Mouse (Mus musculus) stomach, embryonic 16.5 days (tissue): ENCODE results near the gene Cdc42bpg. TPM values are rescaled to one million over a fixed set of nuclear protein-coding genes. Genes with fewer than 3 reads are reported as not detected.
A peak's percentile ranks its signal among the peaks of the same experiment; 100 is the strongest.

Source experiments
- ATAC-seq: fragments of 200-750 bp; cut with Nextera tagmentation; 2 replicates; pipeline ENCODE4 v1.8.0; 2017; ENCODE audit warnings: moderate number of reproducible peaks, moderate TSS enrichment; ENCODE audit not compliant: insufficient read depth, low FRiP score
- H3K27ac ChIP-seq: fragments of 300-500 bp; sonication (generic); 2 replicates; pipeline ENCODE4 v1.5.1; 2014; ENCODE audit warnings: low read length
- H3K27me3 ChIP-seq: fragments of 300-500 bp; sonication (generic); 2 replicates; pipeline ENCODE4 v1.6.1; 2014; ENCODE audit warnings: low read length, control low read depth, mixed read lengths; ENCODE audit not compliant: control insufficient read depth, insufficient read depth
- H3K36me3 ChIP-seq: fragments of 300-500 bp; sonication (generic); 2 replicates; pipeline ENCODE4 v1.6.1; 2014; ENCODE audit warnings: low read length; ENCODE audit not compliant: control insufficient read depth, insufficient read depth
- H3K4me1 ChIP-seq: fragments of 300-500 bp; sonication (generic); 2 replicates; pipeline ENCODE4 v1.6.1; 2014; ENCODE audit warnings: low read length, control low read depth, mixed read lengths; ENCODE audit not compliant: control insufficient read depth, insufficient read depth
- H3K4me2 ChIP-seq: fragments of 300-500 bp; sonication (generic); 2 replicates; pipeline ENCODE4 v1.6.1; 2014; ENCODE audit warnings: low read depth, low read length, mixed read lengths
- H3K4me3 ChIP-seq: fragments of 300-500 bp; sonication (generic); replicated peaks from 2 replicates; pipeline ENCODE4 v1.5.1; 2014; ENCODE audit warnings: mild to moderate bottlenecking, low read length
- H3K9ac ChIP-seq: fragments of 300-500 bp; sonication (generic); 2 replicates; pipeline ENCODE4 v1.6.1; 2014; ENCODE audit warnings: low read length
- H3K9me3 ChIP-seq: fragments of 300-500 bp; sonication (generic); replicated peaks from 2 replicates; pipeline ENCODE4 v1.6.1; 2016; ENCODE audit warnings: low read length, control low read depth; ENCODE audit not compliant: control insufficient read depth
- WGBS: fragments of 180-500 bp; shearing (Covaris S2); extraction: QIAGEN DNeasy Blood & Tissue Kit; methylation state at CpG from one replicate; pipeline ENCODE4 v1.1.7; 2014; 5-methylcytosine and 5-hydroxymethylcytosine counted together
- polyA plus RNA-seq: library from polyadenylated mRNA; unstranded; fragments of >200 nt; fragmentation: Nextera tagmentation; extraction: Ambion mirVana; gene quantifications from 2 replicates; pipeline ENCODE4 v1.2.1, GENCODE M21; 2015

Gene Cdc42bpg
- polyA plus RNA-seq, 1 experiment from 2014 or later, result 1.9 TPM

DNA sequence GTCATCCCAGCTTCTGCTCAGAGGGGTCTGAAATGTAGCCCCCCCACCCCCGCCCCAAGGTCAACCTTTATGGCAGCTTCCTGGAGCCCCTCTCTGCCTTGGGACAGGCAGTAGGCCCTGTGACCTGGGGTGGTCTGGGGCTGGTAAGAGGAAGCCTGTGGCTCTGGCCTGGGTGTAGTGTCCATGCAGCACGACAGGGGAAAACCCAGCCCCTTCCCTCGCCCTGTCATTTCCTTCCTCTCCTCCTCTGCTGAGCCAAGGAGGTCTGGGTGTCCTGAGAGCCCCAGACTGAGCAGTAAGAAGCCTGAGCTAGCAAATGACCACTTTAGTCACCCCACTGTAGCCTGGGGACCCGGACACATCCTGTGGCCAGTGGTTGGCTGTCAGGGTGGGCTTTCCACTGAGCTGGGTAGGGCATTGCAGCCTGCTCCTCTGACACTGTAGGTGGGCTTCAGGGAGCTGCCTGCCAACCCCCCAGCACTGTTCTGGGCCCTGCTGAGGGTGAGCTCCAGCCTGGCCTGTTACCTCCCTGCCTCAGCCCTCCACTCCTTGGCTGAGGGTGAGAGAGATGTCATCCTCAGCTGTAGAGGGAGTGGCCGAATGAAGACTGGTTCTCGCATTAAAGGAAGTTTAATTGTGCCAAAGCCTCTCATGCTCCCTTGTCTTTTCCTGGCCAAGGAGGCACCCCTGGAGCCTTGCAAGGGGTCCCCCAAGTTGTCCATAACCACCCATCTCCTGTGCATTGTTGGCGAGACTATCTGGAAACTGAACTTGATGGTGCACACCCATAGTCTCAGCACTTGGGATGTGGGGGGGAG lies 6.6 kb upstream of the Cdc42bpg start:
- peak overlapping the region; percentile 46 for H3K27ac ChIP-seq
- peaks cover 25% of the 10 kb centered on the region for H3K36me3 ChIP-seq
- H3K4me2 ChIP-seq, result no peak overlapping the region
- no peak overlapping the region for H3K4me3 ChIP-seq
- no peaks in the 10 kb centered on the region for H3K27me3 ChIP-seq
- 77% methylated on average over 7 of the region's 7 CpGs for WGBS
- peaks cover 15% of the 10 kb centered on the region; the same call in 1 of the 2 replicates for H3K4me1 ChIP-seq
- H3K9ac ChIP-seq, result 0 out of 2 replicates have a peak overlapping the region, but pooled peaks have one; percentile 11
- no peak for ATAC-seq
- H3K9me3 ChIP-seq, result no peaks in the 10 kb centered on the region

DNA sequence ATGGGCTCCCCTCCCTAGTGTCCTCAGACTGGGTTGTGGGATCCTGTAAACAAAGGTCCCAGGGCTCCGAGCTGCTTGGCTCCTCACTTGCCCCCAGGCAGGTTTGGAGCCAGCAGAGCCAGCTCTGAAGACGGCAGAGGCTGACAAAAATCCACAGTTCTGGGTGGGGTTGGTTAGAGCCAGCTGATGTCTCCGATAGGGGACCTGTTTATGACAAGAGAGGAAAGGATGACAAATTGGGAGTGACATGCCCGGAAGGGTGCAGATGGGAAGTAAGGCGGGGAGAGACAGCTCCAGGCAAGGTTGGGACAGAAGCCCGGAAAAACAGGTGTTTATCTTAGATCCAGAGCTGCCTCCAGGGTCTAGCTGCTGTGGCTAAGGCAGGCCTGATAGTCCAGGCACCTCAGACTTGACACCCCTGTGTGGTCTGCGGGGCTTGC lies 5.8 kb upstream of the Cdc42bpg start:
- Histone ChIP-seq H3K36me3 (peaks cover 17% of the 10 kb centered on the region), H3K4me1 (peaks cover 16% of the 10 kb centered on the region; the same call in 1 of the 2 replicates), H3K9ac (0 out of 2 replicates have a peak overlapping the region, but pooled peaks have one; percentile 11), H3K4me3 (no peak overlapping the region), H3K27me3 (no peaks in the 10 kb centered on the region), H3K4me2 (no peak overlapping the region), H3K9me3 (no peaks in the 10 kb centered on the region), H3K27ac (no peak overlapping the region)
- ATAC-seq, result peak; percentile 3; the same call in 1 of the 2 replicates
- WGBS, result 41% methylated on average over 7 of the region's 7 CpGs

DNA sequence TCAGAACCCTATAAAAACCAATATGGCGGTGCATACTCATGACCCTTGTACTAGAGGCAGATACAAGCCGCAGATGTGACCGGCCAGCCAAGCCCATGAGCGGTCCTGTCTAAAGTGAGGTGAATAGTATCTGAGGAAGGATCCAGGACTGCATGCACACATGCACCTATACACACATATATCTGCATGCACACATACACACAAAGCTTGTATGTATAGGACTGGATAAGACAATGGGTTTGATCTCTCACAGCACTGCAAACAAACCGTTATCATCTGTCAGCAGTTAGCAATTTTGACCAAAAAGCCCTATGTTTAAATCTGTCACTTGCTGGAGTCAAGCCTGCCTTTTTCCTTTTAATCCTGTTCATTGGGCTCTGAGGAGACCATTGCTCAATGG lies 4.1 kb upstream of the Cdc42bpg start:
- H3K27me3 ChIP-seq, result no peaks in the 10 kb centered on the region
- H3K27ac ChIP-seq, result no peak overlapping the region
- WGBS, result 86% methylated on average over 5 of the region's 5 CpGs
- no peaks in the 10 kb centered on the region for H3K9me3 ChIP-seq
- no peak overlapping the region for H3K4me2 ChIP-seq
- ATAC-seq, result no peak
- H3K9ac ChIP-seq, result no peak overlapping the region
- H3K4me3 ChIP-seq, result no peak overlapping the region
- peaks cover 10% of the 10 kb centered on the region for H3K36me3 ChIP-seq
- H3K4me1 ChIP-seq, result peaks cover 20% of the 10 kb centered on the region

DNA sequence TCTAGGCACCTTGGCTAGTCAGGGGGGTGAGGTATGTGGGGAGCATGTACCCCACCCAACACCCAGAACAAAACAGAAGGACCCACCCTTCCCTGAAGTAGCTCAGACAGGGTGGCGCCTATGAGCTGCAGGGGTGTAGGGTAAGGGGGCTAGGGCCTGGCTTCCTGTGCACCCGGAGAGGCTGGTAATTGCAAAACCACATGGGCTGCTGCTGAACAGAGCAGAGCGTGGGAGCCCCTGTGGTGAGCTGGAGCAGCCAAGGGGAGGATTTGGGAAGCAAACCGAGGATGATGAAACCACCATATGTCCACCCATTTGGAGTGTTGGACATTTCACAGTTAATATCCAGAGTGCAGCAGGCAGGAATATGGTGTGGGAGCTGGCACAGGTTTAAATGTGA lies 3.7 kb upstream of the Cdc42bpg start:
- H3K36me3 ChIP-seq, result peaks cover 7% of the 10 kb centered on the region
- H3K9me3 ChIP-seq, result no peaks in the 10 kb centered on the region
- no peak overlapping the region for H3K27ac ChIP-seq
- H3K27me3 ChIP-seq, result no peaks in the 10 kb centered on the region
- 32% methylated on average over 4 of the region's 4 CpGs for WGBS
- H3K4me3 ChIP-seq, result no peak overlapping the region
- no peak overlapping the region for H3K4me2 ChIP-seq
- ATAC-seq, result no peak
- H3K4me1 ChIP-seq, result peaks cover 22% of the 10 kb centered on the region
- H3K9ac ChIP-seq, result 0 out of 2 replicates have a peak overlapping the region, but pooled peaks have one; percentile 4

DNA sequence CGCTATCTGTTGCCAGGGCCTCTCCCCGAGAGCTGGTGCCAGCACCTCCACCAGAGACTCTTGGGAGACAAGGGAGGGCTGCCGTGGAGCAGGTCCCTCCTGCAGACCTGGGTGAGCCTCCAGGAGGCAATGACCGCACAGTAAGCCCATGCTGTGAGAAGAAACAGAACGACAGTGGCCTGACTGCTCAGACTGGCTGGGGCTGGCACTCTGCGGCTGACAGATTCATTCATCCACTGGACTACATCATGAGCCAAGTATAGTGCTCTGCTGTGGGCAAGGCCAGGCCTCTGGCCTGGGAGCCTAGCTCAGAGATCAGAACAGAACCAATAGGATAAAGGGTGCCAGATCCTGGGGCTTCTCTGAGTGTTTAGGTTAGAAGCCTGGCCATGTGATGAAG lies 2.4 kb upstream of the Cdc42bpg start:
- H3K27me3 ChIP-seq, result no peaks in the 10 kb centered on the region
- no peak overlapping the region for H3K4me2 ChIP-seq
- peaks cover 28% of the 10 kb centered on the region for H3K4me1 ChIP-seq
- H3K9me3 ChIP-seq, result no peaks in the 10 kb centered on the region
- no peak overlapping the region for H3K4me3 ChIP-seq
- H3K9ac ChIP-seq, result peak overlapping the region; percentile 41; the same call in 1 of the 2 replicates
- ATAC-seq, result no peak
- H3K27ac ChIP-seq, result no peak overlapping the region
- 81% methylated on average over 6 of the region's 6 CpGs for WGBS
- no peaks in the 10 kb centered on the region for H3K36me3 ChIP-seq

DNA sequence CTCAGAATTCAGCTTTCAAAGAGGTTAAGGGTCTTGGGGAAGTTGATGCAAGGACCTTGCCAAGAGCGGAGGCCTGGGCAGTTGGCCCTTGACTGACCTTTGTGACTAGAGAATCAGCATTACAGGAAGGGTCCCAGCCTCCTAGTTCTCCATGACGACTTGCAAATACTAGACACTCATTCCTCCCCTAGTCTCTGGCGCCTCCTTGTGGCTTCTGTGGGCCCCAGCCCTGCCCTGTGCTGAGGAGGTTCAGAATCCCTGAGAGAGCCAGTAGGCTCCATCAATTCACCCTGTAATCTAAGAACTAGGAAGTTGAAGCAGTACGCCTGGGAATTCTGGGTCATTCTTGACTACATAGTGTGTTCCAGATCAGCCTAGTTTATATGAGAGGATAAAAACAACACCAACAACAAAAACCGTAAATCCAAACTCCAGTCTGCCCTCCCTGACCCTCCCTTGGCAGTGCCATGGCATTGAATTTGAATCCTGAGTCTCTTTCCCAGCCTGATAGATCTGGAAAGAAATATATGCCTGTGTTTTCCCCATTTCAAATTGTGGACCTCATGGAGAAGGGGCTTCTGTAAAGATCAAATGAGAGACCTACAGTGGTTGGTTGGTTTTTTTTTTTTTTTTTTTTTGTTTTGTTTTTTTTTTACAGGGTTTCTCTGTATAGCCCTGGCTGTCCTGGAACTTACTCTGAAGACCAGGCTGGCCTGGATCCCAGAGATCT lies 1.3 kb upstream of the Cdc42bpg start:
- Histone ChIP-seq H3K4me1 (peaks cover 26% of the 10 kb centered on the region), H3K4me3 (no peak overlapping the region), H3K27me3 (no peaks in the 10 kb centered on the region), H3K4me2 (no peak overlapping the region), H3K27ac (no peak overlapping the region), H3K36me3 (no peaks in the 10 kb centered on the region), H3K9ac (0 out of 2 replicates have a peak overlapping the region, but pooled peaks have one; percentile 3), H3K9me3 (no peaks in the 10 kb centered on the region)
- WGBS, result 24% methylated on average over 5 of the region's 5 CpGs
- ATAC-seq, result peak; percentile 65

DNA sequence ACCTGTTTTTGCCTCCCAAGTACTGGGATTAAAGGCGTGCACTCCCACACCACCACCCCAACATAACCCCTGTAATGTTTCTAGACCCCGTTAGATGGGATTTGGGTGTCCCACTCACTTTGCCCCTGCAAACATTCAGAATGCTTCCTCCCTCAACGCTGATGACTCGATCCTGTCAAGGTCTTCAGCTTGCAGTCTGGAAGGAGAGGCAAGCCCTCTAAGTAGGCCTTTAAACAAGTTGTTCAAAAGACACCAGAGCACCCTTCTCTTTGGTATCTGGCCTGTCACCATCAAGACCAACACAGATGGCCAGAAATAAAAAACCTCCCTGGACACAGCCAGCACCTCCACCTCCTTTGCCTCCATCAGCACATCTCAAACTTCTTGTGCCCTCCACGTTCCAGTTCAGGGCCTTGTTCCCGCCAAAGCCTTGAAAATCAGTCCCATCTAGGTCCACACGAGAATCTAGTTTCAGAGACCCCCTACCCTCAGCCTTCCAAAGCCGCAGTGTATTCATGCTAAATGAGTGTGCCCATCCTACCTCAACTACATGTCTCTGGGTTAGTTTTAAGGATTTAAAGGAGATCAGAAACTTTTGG lies 640 bp upstream of the Cdc42bpg start:
- peak overlapping the region; percentile 79 for H3K4me3 ChIP-seq
- 54% methylated on average over 8 of the region's 8 CpGs for WGBS
- H3K9me3 ChIP-seq, result no peaks in the 10 kb centered on the region
- H3K4me1 ChIP-seq, result peaks cover 21% of the 10 kb centered on the region
- H3K4me2 ChIP-seq, result peak overlapping the region; percentile 63
- peak overlapping the region; percentile 89; the same call in 1 of the 2 replicates for H3K27ac ChIP-seq
- ATAC-seq, result no peak
- no peaks in the 10 kb centered on the region for H3K27me3 ChIP-seq
- peak overlapping the region; percentile 90 for H3K9ac ChIP-seq
- H3K36me3 ChIP-seq, result no peaks in the 10 kb centered on the region

DNA sequence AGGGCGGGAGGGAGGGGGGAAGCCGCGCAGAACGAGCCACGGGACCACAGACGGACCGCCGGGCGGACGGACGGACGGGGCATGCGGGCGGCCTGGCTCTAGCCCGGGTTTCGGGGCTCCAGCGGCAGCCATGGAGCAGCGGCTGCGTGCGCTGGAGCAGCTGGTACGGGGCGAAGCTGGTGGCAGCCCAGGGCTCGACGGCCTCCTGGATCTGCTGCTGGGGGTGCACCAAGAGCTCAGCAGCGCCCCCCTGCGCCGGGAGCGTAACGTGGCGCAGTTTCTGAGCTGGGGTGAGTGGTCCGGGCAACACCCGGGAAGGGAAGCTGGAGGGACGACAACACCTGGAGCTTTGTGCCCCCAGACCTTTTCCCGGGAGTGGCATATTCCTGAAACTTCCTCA lies 330 bp downstream of the Cdc42bpg start:
- H3K4me2 ChIP-seq, result peak overlapping the region; percentile 63
- H3K9ac ChIP-seq, result peak overlapping the region; percentile 90
- H3K36me3 ChIP-seq, result no peaks in the 10 kb centered on the region
- H3K4me1 ChIP-seq, result peaks cover 21% of the 10 kb centered on the region
- 1% methylated on average over 30 of the region's 34 CpGs for WGBS
- H3K27me3 ChIP-seq, result no peaks in the 10 kb centered on the region
- ATAC-seq, result peak; percentile 68
- H3K27ac ChIP-seq, result peak overlapping the region; percentile 89
- no peaks in the 10 kb centered on the region for H3K9me3 ChIP-seq
- peak overlapping the region; percentile 79 for H3K4me3 ChIP-seq
